Mouse (Mus musculus): ENCODE measurements around the gene Popdc2. TPM values are rescaled to one million over a fixed set of nuclear protein-coding genes. Genes with fewer than 3 reads are reported as not detected.

Popdc2 gene
- polyA plus RNA-seq, 1 experiment, result 1.5 TPM

GRCm38 (mm10) chr16:38370633-38371374 lies 8.8 kb downstream of the Popdc2 start:
- 79% methylated on average over 8 of the region's 8 CpGs for WGBS
- H3K36me3 ChIP-seq (ENCODE audit: control insufficient read depth, insufficient read depth, low read length), result no peaks in the 10 kb centered on the region
- no peak for DNase-seq
- H3K4me3 ChIP-seq (ENCODE audit: insufficient read depth, low read depth, low read length), result no peak overlapping the region
- H3K4me1 ChIP-seq (ENCODE audit: control insufficient read depth, insufficient read depth, low read length), result no peaks in the 10 kb centered on the region
- no peak for TF ChIP-seq POLR2A (IDR thresholded peaks at IDR 0.05; ENCODE audit: low read depth, low read length)
- TF ChIP-seq CTCF (conservative IDR thresholded peaks at IDR 0.05; ENCODE audit: insufficient read depth, insufficient read length, low read depth, low read length), result no peak
- no peaks in the 10 kb centered on the region for H3K27me3 ChIP-seq (replicated peaks; ENCODE audit: control insufficient read depth, insufficient read depth, low read length)
- no peak overlapping the region for H3K27ac ChIP-seq (ENCODE audit: insufficient read depth, low read depth, low read length)

GRCm38 (mm10) chr16:38371705-38372296 lies 9.8 kb downstream of the Popdc2 start:
- Histone ChIP-seq H3K36me3 (ENCODE audit: control insufficient read depth, insufficient read depth, low read length) (no peaks in the 10 kb centered on the region), H3K27me3 (replicated peaks; ENCODE audit: control insufficient read depth, insufficient read depth, low read length) (no peaks in the 10 kb centered on the region), H3K4me3 (ENCODE audit: insufficient read depth, low read depth, low read length) (no peak overlapping the region), H3K4me1 (ENCODE audit: control insufficient read depth, insufficient read depth, low read length) (no peaks in the 10 kb centered on the region), H3K27ac (ENCODE audit: insufficient read depth, low read depth, low read length) (no peak overlapping the region)
- DNase-seq, result no peak
- WGBS, result 87% methylated on average over 15 of the region's 15 CpGs
- no peak for TF ChIP-seq CTCF (conservative IDR thresholded peaks at IDR 0.05; ENCODE audit: insufficient read depth, insufficient read length, low read depth, low read length)

GRCm38 (mm10) chr16:38372876-38373275 lies 10.9 kb downstream of the Popdc2 start:
- no peaks in the 10 kb centered on the region for H3K27me3 ChIP-seq (replicated peaks; ENCODE audit: control insufficient read depth, insufficient read depth, low read length)
- 91% methylated on average over 4 of the region's 4 CpGs for WGBS
- H3K36me3 ChIP-seq (ENCODE audit: control insufficient read depth, insufficient read depth, low read length), result no peaks in the 10 kb centered on the region
- TF ChIP-seq CTCF (conservative IDR thresholded peaks at IDR 0.05; ENCODE audit: insufficient read depth, insufficient read length, low read depth, low read length) (no peak), POLR2A (IDR thresholded peaks at IDR 0.05; ENCODE audit: low read depth, low read length) (no peak)
- H3K27ac ChIP-seq (ENCODE audit: insufficient read depth, low read depth, low read length), result no peak overlapping the region
- DNase-seq, result no peak
- H3K4me1 ChIP-seq (ENCODE audit: control insufficient read depth, insufficient read depth, low read length), result no peaks in the 10 kb centered on the region
- H3K4me3 ChIP-seq (ENCODE audit: insufficient read depth, low read depth, low read length), result no peak overlapping the region

GRCm38 (mm10) chr16:38373439-38373838 lies 11.4 kb downstream of the Popdc2 start:
- no peak for TF ChIP-seq CTCF (conservative IDR thresholded peaks at IDR 0.05; ENCODE audit: insufficient read depth, insufficient read length, low read depth, low read length)
- no peak for TF ChIP-seq POLR2A (IDR thresholded peaks at IDR 0.05; ENCODE audit: low read depth, low read length)
- Histone ChIP-seq H3K4me3 (ENCODE audit: insufficient read depth, low read depth, low read length) (no peak overlapping the region), H3K27me3 (replicated peaks; ENCODE audit: control insufficient read depth, insufficient read depth, low read length) (no peaks in the 10 kb centered on the region), H3K36me3 (ENCODE audit: control insufficient read depth, insufficient read depth, low read length) (no peaks in the 10 kb centered on the region), H3K27ac (ENCODE audit: insufficient read depth, low read depth, low read length) (no peak overlapping the region), H3K4me1 (ENCODE audit: control insufficient read depth, insufficient read depth, low read length) (no peaks in the 10 kb centered on the region)
- 72% methylated on average over 10 of the region's 10 CpGs for WGBS
- DNase-seq, result no peak

- Histone ChIP-seq H3K4me1 (ENCODE audit: control insufficient read depth, insufficient read depth, low read length) (no peaks in the 10 kb centered on the region), H3K4me3 (ENCODE audit: insufficient read depth, low read depth, low read length) (no peak overlapping the region), H3K27me3 (replicated peaks; ENCODE audit: control insufficient read depth, insufficient read depth, low read length) (no peaks in the 10 kb centered on the region), H3K27ac (ENCODE audit: insufficient read depth, low read depth, low read length) (no peak overlapping the region), H3K36me3 (ENCODE audit: control insufficient read depth, insufficient read depth, low read length) (no peaks in the 10 kb centered on the region)
- WGBS, result 89% methylated on average over 16 of the region's 16 CpGs
- TF ChIP-seq CTCF (conservative IDR thresholded peaks at IDR 0.05; ENCODE audit: insufficient read depth, insufficient read length, low read depth, low read length) (no peak), POLR2A (IDR thresholded peaks at IDR 0.05; ENCODE audit: low read depth, low read length) (no peak)
- no peak for DNase-seq
Observed at GRCm38 (mm10) chr16:38373941-38374340, 11.9 kb downstream of the Popdc2 start.

- Histone ChIP-seq H3K27ac (ENCODE audit: insufficient read depth, low read depth, low read length) (no peak overlapping the region), H3K4me3 (ENCODE audit: insufficient read depth, low read depth, low read length) (no peak overlapping the region), H3K4me1 (ENCODE audit: control insufficient read depth, insufficient read depth, low read length) (no peaks in the 10 kb centered on the region), H3K27me3 (replicated peaks; ENCODE audit: control insufficient read depth, insufficient read depth, low read length) (no peaks in the 10 kb centered on the region), H3K36me3 (ENCODE audit: control insufficient read depth, insufficient read depth, low read length) (no peaks in the 10 kb centered on the region)
- TF ChIP-seq POLR2A (IDR thresholded peaks at IDR 0.05; ENCODE audit: low read depth, low read length) (no peak), CTCF (conservative IDR thresholded peaks at IDR 0.05; ENCODE audit: insufficient read depth, insufficient read length, low read depth, low read length) (no peak)
- WGBS, result 79% methylated on average over 10 of the region's 10 CpGs
- DNase-seq, result no peak
Observed at GRCm38 (mm10) chr16:38374379-38375140, 12.6 kb downstream of the Popdc2 start.

GRCm38 (mm10) chr16:38375182-38375581 lies 13.2 kb downstream of the Popdc2 start:
- no peak for TF ChIP-seq CTCF (conservative IDR thresholded peaks at IDR 0.05; ENCODE audit: insufficient read depth, insufficient read length, low read depth, low read length)
- no peak for TF ChIP-seq POLR2A (IDR thresholded peaks at IDR 0.05; ENCODE audit: low read depth, low read length)
- no peaks in the 10 kb centered on the region for H3K27me3 ChIP-seq (replicated peaks; ENCODE audit: control insufficient read depth, insufficient read depth, low read length)
- 85% methylated on average over 7 of the region's 7 CpGs for WGBS
- no peak for DNase-seq
- no peaks in the 10 kb centered on the region for H3K4me1 ChIP-seq (ENCODE audit: control insufficient read depth, insufficient read depth, low read length)
- H3K4me3 ChIP-seq (ENCODE audit: insufficient read depth, low read depth, low read length), result no peak overlapping the region
- no peaks in the 10 kb centered on the region for H3K36me3 ChIP-seq (ENCODE audit: control insufficient read depth, insufficient read depth, low read length)
- no peak overlapping the region for H3K27ac ChIP-seq (ENCODE audit: insufficient read depth, low read depth, low read length)

Data from kidney, adult 2 months (tissue).